Mouse (Mus musculus): Measurements from ENCODE around the gene Tbc1d2.
A peak's percentile ranks its signal among the peaks of the same experiment; 100 is the strongest.
"Not testable (repeated sequence)": the region's sequence is repeated elsewhere in the genome, so short reads cannot be mapped to it uniquely, and the experiment has no call there.

Gene Tbc1d2

DNA sequence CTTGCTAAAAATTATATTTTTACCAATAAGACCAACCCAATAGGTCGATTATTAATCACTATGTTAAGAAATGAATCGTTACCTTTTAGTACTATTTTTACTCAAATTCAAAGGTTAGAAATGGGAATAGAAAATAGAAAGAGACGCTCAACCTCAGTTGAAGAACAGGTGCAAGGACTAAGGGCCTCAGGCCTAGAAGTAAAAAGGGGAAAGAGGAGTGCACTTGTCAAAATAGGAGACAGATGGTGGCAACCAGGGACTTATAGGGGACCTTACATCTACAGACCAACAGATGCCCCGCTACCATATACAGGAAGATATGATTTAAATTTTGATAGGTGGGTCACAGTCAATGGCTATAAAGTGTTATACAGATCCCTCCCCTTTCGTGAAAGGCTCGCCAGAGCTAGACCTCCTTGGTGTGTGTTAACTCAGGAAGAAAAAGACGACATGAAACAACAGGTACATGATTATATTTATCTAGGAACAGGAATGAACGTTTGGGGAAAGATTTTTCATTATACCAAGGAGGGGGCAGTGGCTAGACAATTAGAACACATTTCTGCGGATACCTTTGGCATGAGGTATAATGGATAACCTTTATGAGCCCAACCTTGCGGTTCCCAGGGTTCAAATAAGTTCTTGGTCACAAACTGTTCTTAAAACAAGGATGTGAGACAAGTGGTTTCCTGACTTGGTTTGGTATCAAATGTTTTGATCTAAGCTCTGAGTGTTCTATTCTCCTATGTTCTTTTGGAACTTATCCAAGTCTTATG, 74.3 kb downstream of the Tbc1d2 start:
- not testable (repeated sequence) for DNase-seq

DNA sequence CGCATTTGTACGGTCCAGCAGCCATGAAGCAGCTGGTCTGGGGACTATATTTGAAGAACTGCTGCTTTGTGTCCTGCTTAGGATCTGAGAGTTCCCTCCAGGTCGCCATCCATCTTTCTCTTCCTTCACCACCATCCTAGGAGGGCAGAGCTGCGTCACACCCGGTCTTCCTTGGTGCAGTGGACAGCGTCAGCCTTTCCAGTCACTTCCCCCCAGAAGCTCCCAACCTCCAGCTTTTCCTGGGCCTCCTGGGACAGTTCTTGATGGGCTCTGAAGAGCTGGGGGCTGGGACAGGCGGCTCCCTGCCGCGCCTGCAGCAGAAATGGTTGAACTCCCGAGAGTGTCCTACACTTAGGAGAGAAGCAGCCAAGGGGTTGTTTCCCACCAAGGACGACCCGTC, 75.2 kb downstream of the Tbc1d2 start:
- no peak for DNase-seq

DNA sequence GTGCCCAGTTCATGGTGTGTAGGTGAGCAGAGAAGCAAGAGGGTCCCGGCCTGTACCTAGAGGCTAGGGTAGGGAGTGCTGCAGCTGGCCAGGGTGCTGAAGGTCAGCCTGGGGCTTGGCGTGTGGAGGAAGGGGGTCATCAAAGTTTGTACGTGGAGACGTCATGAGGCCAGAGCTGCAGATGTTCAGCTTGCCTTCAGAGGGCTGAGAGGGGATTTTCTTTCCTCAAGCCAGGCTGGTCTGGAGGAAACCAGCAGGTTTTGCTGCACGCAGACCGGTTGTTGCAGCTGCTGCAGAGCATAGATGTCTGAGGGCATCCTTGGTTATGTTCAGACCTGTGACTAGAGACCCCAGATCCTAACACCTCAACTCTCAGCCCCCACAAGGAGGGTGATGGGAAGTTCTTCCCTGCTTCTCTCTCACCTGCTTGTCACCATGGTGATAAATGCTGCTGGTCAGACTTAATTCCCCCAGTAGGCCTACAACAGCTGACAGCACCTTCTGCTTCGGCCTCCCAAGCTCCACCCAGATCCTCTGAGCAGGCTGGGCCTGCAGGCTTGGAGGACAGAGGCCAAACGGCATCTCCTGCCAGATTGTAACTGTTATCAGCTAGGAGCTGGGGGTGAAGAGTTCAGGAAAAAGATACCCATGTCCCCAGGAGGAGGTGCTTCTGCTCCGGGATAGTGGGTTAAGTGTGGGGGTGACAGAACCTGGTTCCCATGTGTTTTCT, 75.8 kb downstream of the Tbc1d2 start:
- DNase-seq = peak; percentile 65

DNA sequence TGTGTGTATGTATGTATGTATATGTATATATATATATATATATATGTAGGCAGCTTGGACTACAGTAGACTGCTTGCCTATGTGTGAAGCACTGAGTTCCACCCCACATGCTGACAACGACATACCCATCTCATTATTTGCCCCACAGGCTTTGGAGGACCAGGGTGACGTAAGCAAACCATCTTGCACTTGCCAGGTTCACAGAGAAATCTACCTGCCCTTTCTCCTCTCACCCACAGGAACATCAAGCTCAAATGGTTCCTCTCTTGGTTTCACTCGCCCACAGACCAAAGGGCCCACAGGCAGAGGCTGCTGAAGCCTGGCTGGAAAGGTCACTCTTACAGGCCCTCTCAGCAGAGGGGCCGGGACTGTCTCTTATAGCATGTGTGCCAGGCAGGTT, 77.4 kb downstream of the Tbc1d2 start:
- no peak for DNase-seq

DNA sequence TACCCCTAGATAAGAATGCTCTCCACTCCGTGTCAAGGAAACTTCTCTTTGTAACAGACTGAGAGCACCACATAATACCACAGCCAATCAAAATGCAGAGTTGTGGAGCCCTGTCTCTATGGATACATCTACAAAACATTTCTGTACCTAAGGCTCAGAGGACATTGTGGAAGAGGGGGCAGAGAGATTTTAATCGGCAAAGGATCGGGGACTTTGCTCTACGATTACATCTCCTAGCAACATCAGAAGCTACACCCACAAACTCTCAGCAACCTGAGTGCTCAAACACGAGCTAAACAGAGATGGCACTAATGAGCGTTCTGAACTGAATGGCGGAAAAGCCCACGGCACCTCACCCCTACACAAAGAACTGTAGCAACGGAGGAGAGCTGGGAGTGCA, 78.3 kb downstream of the Tbc1d2 start:
- no peak for DNase-seq

DNA sequence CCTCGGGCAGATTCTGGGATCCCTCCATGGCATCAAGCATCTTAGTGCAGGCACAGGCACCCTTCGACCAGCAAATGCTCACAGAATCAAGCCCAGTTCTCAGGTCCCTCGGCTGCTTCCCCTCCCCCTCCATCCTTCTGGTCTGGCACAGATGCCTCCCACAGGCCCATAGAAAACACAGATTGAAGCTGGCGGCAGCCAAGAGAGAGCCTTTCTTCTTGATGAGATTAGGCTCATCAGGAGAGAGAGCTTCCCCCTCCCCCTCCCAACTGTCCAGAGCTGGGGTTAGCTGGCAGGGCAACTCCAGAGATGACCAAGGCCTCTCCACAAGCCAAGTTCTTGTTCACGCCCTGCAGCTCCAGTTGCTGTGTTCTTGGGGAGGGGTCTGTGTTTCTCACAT, 80.3 kb downstream of the Tbc1d2 start:
- peak; percentile 85 for DNase-seq

DNA sequence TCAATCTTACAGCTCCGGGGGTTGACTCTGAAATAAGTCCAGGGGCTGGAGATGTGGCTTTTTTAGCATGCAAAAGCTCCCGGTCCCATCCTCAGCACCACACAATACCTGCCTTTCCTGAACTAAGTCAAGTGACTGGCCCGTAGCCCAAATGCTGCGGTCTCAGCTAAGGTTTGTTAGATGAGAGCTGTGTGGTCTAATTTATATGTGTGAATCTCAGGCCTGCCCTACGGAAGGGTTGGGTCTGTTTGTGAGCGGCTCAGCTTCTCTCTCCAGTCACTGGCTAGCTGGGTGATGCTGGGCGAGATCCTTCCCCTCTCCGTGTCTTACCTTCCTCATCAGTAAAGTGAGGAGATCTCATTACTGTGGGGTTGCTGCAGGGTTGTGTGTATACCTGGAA, 81.8 kb downstream of the Tbc1d2 start:
- DNase-seq = no peak

DNA sequence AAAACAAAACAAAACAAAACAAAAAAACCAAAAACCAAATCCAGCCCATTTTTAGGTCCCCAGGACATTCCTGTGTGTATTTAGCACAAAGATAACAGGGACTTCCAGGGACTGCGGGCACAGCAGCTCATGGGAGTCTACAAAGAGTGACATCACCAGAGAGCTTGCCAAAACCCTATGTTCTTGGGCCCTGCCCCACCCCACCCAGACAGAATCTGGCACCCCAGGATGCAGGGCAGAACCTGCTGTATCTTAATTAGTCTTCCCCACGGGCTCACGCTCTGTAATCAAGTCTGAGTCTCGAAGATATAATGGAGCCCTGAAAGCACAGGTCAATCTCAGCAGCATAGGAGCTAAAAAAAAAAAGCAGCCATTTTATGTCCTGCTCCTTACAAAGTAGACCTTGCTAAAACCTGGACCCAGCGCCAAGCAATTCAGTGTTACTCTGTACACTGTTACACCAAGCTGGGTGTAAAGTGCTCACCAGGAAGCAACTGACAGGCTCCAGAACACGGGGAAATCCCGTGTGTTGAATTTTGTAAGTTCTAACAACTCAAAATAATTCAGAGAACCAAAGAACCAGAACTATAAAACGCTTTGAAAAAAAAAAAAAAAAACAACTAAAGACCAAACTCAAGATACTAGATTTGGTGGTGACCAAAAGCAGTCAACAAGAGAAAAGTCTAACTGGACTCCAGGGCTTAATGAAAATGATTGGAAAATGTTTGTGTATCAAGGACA, 82.9 kb downstream of the Tbc1d2 start:
- no peak for DNase-seq

DNA sequence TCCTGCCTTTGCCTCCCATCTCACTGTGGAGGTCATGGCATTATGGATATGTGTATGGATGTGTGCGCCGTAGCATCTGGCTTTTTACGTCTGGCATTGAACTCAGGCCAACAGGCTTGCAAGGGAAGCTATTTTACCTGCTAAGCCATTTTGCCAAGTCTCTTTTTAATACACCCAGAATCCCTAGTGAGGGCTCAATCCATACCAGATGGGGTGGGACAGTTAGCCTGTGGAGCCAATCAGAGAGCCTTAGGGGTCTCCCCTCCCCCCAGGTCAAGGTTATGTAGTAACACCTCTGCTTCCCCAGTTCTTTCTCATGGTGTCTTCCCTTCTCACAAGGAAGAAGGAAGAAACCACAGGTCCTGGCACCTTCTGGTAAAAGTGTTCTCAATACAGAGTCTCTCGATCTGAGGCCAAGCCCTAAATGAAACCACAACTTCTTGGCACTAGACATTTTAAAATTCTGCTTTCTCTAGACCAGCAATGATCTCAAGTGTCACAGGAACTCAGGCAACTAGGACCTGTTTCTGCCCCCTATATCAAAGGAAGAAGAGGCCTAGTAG, 84.5 kb downstream of the Tbc1d2 start:
- DNase-seq = no peak

DNA sequence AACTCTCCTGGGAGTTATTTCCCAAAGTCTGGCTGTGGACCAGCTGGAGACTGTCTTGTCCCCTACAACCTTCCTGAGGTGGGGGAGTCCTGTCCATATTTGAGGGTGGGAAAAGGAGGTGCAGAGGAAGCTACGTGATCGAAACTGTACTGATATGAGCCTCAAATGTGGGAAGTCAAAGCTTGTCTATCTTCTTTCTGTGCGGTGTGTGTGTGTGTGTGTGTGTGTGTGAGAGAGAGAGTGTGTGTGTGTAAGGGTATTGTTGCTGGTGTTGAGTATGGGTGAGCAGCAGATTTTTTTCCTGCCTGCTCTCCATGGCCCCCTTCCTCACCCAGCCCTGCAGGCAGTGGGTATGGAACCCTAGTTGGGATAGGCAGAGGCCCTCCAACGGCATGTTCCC, 85.8 kb downstream of the Tbc1d2 start:
- no peak for DNase-seq

DNA sequence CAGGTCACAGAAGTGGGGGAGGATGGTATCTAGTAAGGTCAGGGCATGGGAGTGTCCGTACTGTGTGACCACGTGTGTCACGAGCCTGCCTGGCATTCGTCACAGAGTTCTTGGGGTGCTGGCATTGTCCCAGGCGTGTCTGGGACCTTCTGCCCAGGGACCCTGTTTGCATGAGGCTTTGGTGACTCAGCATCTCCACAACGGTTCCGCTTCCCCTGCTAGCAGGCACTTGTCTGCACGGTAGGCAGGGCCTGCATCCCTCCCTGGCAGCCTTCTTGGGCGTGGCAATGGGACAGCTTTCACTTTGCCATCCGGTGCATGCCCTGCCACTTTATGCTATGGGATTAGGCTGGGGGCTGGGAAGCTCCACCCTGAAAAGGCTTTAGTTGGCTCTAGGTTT, 86.2 kb downstream of the Tbc1d2 start:
- no peak for DNase-seq

DNA sequence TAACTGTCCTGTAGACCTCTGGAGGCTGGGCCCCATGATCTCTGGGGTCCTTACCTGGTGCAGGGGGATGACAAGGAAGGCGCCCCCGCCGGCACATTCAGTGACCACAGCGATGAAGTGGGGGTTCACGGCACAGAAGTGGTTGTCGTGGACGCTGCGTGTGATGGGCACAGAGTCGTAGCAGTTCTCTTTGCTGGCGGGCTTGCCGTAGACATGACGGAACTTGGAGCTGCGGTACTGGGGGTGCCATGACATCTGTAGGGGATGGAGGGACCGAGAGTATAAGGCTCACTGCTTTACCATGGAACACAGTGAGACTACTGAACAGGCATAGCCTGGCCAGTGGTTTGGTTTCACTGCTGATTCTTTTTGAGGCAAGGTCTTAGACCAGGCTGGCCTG, 87.2 kb downstream of the Tbc1d2 start:
- no peak for DNase-seq

DNA sequence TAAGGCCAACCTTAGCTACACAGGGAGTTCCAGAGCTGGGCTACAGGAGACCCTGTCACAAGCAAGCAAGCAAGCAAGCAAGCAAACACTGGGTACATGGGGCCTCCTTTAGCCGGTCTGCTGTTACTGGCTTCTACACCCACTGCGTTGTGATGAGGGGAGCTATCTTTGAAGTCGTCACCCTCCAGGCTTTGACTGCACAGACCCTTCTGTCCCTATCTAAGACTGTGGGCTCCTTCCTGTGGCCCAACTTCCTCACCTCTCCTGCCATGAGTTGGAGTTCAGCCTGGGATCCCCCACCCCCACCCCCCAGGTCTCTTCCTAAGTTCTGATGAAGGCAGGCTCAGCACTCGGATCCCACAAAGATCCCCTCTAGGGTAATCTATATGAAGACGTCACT, 88.0 kb downstream of the Tbc1d2 start:
- DNase-seq = no peak

DNA sequence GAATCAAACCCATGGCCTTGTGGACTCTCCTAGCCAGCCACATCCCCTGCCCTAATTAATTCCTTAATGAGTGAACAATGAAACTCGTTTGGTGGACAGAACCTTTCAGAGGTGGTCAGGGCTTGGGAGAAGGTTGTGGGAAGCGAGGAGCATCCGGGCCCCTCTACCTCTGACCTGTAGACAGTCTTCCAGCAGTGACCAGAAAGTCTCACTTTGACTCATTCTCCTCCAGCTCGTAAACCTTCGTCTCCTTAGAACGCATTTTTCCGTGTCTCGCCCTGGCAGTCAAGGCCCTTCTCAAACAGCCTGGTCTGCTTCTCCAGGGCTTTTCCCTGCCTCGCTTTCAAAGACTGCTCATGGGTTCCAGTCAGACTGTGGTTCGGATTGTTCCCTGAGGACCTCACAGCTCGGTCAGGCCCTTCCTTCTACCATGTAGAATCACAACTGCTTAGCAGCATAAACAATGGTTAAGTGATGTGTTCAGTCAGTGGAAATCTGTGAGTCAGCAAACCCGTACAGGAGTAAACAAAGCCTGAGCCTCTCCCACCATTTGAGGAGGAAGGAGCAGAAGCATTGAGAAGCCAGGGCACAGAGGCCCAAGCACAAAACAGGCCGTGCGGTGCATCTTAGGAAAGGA, 89.8 kb downstream of the Tbc1d2 start:
- DNase-seq = no peak

DNA sequence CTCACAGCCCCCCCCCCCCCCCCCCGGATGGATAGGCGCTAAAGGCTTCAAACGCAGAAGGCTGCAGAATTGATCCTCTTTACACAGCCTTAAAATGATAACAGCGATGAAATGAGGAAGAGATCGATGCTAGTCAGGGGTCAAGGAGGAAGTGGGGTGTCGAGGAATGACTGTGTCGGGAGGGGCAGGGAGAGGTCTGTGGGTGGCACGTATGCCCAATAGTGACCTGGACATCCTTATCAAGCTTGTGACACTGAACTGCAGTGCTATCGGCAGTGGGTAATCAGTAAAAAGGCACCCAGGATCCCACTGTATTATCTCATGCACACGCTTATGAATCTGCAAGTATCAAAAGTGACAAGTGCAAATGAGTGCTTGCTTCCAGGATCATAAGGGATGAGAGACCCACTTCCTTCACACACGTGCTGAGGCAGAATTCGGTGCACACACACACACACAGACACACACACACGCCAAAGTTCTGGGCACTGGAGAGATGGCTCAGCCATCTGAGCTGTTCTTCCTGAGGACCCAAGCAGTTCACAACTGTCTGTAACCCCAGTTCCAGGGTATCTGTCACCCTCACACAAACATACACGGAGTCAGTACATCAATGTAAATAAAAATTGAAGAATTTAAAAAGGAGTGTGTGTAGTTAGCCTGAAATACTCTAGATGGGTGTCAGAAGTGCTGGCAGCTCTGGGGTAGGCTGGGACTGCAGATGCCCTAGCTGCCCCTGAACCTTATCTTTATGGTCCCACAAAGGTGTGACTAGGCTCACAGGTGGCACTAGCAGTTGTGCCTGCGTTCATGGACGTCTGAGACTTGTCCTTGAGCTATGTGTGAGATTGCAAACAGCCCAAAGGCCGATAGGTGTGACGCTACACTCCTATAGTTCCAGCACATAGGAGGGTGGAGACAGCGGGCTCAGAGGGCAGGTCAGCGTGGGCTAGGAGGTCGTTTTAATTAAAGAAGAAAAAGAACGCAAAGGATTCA, 91.0 kb downstream of the Tbc1d2 start:
- no peak for DNase-seq

DNA sequence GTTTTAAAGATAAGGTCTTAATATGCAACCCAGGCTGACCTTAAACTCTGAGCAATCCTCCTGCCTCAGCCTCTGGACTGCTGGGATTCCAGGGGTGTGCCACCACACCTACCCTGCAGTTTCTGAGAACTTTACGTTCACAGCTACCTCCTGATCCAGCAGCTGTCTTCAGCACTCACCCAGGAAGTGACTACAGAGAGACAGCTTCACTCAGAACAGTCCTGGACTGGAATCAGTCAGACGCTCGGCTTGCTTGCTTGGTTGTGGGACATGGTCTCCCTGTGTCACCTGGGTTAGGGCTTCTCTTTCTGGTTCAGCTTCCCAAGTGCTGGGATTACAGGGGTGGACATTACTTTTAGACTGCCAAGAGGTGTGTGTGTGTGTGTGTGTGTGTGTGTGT, 93.1 kb downstream of the Tbc1d2 start:
- DNase-seq = no peak

DNA sequence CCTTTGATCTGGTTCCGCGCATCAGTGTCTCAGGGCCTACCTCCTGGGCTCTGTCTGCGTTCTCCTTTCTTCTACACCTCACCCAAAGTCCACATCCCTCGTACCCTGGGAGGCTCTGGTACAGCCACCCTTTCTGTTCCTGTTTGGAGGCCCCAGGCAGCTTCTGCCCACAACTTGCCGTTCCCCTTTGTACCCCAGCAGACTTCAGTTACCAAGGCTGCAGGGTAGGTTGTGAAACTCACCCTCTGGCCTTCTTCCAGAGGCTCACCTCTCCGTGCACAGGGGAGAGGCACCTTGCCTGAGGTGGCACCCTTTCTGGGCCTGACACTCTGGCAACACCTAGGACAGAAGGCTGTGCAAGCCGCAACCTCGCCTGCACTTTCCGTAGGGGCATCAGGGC, 94.2 kb downstream of the Tbc1d2 start:
- DNase-seq = no peak
